Mouse (Mus musculus) granulocyte monocyte progenitor cell, adult 5-6 weeks (primary cell): ENCODE data around the gene 2310039H08Rik. TPM values are rescaled to one million over a fixed set of nuclear protein-coding genes. Genes with fewer than 3 reads are reported as not detected.

Experiments used
- ATAC-seq: replicated peaks from 2 replicates; pipeline ENCODE4 v1.8.0; 2016; ENCODE audit warnings: mild to moderate bottlenecking, moderate TSS enrichment, inconsistent platforms; ENCODE audit not compliant: poor library complexity, severe bottlenecking
- total RNA-seq, 2 experiments: library from RNA; stranded (forward) in 1 of 2; stranded (reverse) in 1 of 2; fragments of 200-712, 200-1000 nt in 1 of 2; fragments of >200 nt in 1 of 2; fragmentation: Nextera tagmentation in 1 of 2; gene quantifications; 2 replicates each; pipeline ENCODE4 v1.2.3; 2014 to 2017

2310039H08Rik gene
- total RNA-seq (2014; fragmentation: Nextera tagmentation) (18.0 and 37.9 TPM in 2 replicates), total RNA-seq (2017) (21.5 and 26.9 TPM in 2 replicates)

DNA sequence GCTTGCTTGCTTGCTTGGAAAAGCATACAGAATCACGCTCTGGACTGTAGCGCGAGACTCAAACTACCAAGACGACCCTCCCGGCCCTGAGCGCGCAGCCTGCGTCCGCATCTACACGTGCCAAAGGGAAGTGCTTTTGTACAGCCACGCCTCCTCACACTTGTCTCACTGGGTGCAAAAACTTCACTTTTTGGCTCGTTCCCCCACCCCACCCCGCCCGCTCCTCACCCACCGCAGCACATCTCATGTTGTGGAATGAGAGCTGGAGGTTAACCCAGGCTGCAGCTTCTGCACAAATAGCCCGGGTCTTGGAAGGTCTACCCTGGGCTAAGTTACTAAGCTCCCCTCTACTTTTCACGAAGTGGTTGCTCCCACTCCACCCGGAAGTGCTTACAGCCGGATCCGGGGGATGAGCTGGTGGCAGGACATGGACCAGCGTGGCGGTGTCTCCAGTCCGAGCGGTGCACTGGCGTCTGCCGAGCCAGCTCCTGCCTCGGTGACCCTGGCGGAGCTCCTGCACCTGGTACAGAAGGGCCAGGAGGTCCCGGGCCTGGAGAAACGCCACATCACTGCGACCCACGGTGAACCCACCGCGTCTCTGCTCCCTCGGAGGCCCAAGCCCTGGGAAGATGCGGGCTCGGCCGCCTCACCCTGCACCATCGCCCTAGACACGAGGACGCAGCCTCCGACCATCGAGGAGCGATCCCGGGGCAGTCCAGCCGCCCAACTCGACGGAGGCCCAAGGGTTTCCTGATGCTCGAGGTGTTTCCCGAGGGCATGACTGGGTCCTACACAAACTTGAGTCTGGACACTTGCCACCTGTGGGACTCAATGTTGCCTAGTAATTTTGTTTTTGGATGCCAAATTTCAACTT, at the start of gene 2310039H08Rik:
Gene 2310039H08Rik (plus strand): TSS at position 232 of the 874 bp plus-strand sequence.
- peak; percentile 70 for ATAC-seq

DNA sequence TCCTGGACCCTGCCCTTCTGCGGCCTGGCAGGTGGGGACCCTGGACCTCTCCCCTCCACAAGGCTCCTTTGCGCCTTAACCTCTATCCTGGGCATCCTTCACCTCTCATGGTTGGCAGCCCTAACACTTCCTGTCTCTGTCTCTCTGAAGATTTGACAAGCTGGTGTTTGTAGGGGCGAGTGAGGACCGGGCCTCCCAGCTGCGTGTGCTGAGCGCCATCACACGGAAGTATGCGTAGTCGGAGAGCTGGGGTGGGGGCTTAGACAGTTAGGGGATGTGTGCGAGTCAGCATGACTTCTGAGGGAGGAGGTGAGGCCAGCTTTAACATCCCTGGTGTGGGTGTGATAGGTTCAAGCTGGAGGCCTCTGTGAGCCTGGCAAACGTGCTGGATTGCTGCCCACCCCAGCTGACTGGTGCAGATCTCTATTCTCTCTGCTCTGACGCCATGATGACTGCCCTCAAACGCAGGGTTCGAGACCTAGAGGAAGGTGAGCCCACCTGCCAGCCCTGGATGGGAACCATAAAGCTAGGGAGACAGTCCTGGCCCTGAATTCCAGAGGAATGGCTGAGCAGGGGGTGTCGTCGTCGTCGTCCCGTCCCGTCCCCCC, 47.9 kb upstream of the 2310039H08Rik start:
- ATAC-seq, result no peak

DNA sequence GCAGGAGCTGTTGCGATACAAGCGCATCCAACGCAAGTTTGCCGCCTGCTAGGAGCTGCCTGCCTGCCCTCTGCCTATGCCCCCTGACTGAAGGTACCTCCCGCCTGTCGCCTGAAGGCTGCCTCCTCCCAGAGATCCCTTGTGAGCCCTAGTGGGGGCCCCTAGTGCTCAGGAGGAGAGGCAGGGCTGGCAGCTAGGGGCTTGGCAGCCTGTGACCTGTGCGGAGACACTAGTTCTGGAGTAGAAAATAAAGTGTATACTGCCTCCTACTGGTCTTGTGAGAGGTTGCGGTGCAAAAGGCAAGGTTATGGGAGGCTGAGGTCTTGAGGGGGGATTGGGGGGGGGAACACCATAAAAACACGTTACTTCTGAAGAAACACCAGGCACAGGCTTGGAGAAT, 47.2 kb upstream of the 2310039H08Rik start:
- peak; percentile 31 for ATAC-seq

DNA sequence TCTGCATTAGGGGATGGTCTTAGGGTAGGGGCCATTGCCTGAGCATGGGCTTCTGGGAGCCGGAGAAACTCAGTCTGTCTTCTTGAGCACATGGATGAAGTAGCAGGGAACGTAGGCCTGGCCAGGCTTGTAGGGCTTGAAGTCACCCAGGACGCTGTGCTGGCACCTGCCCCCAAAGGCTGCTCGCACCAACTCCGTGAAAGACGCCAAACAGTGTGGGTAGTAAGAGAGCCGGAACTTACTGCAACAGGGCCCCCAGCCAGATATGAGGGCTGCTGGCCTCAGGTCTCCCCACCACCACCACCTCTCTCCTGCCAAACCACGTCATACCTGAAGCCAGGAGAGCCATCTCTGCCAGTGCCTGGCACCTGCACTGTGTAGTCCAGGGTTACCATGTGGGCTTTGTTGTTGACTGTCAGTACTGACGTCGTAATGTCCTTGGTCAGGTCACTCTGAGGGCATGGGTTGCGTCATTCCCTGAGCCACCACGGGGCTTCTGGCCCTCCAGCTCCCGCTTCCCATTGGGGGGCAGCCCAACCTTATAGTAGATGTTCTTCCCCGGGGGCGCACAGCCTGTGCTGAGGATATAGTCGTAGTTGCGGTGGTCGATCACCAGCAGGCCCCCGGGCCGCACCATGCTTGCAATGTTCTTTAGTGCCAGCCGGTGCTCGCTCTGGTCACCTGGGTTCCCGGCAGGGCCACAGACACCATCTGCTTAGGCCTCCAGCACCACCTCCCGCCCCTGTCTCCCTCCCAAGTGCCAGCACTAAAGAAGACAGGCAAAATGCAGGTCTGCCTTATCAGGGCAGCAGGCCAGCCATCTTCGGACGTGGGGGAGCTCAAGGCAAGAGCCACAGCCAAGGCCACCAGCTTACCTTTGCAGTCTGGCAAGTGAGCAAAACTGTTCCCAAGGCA, 46.4 kb upstream of the 2310039H08Rik start:
- peak; percentile 31; the same call in 1 of the 2 replicates for ATAC-seq

DNA sequence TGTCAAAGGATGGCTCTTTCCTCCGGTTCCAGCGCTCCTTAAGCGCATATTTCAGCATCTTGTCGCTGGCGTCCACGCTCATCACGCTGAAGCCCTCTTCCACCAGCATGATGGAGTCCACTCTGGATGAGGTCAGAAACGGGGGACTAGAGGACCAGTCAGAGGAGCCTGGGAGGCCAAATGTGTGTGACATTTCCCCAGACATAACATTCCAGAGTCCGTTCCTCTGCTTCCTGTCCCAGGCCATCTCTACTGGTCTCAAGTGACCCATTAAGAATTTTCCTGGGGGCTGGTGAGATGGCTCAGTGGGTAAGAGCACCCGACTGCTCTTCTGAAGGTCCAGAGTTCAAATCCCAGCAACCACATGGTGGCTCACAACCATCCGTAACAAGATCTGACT, 45.2 kb upstream of the 2310039H08Rik start:
- ATAC-seq, result no peak

DNA sequence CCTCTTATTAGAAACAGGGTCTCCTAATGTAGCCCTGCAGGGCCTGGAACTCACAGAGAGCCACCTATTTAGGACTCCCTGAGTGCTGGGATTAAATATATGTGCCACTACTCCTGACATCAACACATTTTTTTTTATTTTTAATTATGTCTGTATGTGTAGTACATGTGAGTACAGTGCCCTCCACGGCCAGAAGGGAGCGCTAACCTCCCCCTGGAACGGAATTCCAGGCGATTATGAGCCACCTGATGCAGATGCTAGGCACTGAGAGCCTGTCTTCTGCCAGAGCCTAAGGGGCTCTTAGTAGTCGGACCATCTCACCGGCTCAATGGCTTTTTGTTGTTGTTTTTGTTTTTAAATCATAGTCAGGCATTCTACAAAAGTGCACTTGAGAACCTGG, 44.4 kb upstream of the 2310039H08Rik start:
- no peak; the same call in 1 of the 2 replicates for ATAC-seq

DNA sequence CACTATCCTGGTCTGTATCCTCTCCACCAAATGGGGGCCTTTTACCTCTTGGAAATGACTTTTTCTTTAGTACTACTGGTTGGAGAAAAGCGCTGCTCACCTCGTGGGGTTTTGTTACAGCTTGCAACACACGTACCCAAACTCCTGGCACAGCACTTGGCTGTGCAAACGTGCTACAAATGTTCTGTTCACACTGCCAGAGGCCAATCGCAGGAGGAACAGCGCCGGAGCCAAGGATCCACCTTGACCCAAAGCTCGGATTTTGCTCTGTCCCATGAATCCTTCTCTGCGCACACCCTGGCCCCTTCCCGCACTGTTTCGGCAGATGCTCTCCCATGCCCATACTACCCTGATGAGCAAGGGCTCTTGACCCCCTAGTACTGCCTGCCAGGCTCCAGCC, 43.9 kb upstream of the 2310039H08Rik start:
- ATAC-seq, result no peak

DNA sequence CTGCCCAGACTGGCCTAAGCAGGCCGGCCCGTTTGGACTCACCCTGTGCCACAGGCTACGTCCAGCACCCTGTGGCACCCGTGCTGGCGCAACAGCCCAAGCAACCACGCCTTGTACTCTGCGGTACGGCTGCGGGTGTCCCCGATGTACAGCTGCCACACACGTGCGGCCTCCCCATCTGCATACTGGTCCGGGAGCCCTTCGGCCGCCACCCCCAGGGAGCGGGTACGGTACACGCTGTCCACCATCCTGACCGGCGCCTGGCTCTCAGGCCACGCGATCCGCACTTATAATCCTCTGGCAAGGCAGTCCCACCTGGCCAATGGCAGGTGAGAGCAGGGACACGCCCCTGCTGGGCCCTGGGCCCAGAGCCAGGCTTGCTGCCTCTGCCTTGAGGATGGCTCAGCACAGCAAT, 43.5 kb upstream of the 2310039H08Rik start, which contains the start of gene Gnmt:
Gene Gnmt (minus strand): TSS at position 265 of the 415 bp plus-strand sequence.
- peak; percentile 42 for ATAC-seq

DNA sequence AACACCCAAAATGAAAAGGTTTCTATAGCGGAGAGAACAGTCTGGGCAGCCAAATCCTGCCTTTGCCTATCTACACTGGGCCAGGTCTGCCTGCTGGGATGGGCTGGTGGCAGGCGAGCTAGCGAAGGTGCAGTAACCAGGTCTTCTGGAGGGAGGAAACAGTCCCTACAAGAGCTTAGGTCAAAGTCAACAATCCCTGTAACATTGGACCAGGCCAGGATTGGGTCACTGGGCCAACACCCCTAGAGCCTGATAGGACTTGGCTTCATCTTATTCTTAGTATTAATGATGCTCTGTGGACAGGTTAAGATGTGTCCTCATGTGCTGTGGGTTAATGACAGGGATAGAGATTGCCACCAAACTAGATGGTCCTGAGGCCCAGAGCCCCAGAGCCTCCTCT, 38.4 kb upstream of the 2310039H08Rik start:
- ATAC-seq, result no peak

DNA sequence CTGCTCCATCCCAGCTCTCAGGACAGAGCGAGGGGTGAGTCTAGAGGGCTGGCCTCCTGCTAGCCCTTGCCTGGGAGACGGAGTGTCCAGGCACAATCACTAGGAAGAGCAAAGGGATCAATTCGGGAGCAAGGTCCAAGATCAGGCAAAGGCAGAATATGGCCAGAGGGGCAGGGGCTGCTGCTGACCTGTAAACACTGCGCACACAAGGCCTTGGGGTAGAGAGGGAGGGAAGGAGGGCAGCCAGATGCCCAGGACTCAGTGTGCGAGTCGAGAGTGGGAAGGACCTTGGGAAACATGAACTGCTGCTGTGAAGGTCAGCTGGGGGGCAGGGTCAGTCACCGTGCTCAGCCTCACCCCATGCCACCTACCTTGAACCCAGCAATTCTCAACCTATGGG, 37.1 kb upstream of the 2310039H08Rik start:
- ATAC-seq, result no peak

DNA sequence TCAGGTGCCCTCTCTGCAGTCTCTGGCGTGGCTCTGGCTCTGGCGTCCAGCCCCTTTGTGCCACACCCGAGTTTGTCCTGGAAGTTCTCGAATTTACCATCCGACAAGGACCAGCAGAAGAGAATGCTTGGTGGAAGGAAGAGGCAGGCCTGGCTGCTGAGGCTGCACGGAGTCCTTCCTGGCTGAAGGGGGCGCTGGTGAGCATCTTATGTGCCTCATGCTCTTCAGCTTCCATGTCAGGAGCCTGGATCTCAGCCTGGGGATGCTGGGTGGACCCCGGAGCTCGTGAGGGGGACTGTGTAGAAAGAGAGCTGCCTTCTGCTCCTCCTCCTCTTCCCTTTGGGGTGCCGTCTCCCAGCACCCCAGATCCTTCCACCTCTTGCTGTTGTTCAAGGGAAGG, 36.3 kb upstream of the 2310039H08Rik start:
- peak; percentile 70 for ATAC-seq

DNA sequence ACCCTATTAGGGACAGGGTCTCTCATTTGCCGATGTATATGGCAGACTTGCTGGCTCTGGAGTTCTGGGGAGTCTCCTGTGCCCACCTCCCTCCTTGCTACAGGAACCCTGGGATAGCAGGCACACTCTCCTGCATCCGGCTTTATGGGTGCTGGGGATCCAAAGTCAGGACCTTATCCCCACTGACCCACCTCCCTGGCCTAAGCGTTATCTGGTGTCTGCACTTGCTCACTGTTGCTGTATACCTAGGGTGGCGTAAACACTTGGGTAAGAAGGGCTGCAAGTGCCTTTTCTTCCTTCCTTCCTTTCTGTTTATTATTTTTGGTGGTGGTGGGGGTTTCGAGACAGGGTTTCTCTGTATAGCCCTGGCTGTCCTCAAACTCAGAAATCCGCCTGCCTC, 31.1 kb upstream of the 2310039H08Rik start:
- ATAC-seq, result no peak

DNA sequence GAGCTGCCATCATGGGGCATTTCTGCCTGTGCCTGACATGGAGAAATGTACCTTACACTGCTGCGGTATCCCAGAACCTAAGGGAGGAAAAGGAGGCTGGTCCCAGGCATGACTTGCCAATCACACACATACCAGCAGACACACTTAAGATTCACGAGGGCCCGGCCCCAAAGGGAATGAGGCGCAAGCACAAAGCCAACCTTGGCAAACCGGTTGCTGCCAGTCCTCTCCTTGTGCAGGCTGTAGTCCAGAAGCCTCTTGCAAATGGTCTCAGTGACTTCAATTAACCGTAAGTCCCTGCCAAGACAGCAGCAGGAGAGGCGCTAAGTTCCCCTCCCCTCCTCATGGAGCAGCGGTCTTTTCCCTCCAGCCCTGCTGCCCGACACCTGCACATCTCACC, 29.4 kb upstream of the 2310039H08Rik start:
- ATAC-seq, result no peak

DNA sequence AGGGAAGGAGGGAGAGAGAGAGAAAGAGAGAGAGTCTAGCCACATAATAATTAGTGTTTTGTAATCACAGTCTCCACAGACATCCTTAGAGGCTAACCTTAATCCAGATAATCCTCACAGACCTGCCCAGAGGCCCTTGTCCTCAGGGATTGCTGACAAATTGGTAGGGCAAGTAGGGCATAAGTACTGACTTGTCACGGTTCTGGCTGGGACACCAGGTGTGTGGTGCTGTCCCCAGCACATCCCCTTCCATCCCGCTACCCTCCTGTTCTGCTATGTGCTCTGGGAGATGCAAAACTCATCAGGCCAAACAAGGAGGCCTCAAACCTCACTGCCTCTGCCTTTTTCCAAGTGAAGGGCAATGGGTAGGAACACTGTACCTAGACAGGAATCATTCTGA, 26.9 kb upstream of the 2310039H08Rik start:
- ATAC-seq, result no peak

DNA sequence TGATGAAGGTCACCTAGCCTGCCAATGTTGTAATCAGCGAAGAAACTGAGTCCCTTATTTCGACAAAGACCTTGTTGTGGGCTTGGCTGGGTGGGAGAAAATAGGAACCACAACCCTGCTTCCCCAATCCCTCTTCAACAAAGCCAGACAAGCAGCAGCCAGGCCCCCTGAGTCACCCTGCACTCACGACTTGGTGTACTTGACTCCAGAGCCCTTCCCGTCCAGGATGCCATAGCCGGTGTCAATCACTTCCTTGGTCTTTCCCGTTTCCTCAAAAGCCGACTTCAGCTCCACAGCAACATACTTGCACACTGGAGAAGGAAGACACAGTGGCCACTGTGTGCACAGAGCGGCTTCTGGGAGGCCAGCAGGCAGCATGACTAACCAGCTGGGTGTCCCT, 25.2 kb upstream of the 2310039H08Rik start:
- ATAC-seq, result peak; percentile 18

DNA sequence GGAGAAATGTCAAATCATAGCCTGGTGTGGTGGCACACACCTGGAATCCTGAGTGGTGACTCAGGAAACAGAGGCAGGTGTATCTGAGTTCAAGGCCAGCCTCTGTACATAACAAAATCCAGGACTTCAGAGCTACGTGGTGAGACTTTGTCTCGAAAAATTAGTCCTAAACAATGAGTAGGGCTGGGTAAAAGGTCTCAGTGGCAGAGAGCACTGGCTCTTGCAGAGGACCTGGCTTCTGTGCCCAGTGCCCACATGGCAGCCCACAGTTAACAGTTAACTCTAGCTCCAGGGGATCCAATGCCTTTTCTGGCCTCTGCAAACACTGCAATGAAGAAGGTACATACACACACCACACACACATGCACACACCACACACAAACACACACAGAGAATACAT, 24.6 kb upstream of the 2310039H08Rik start:
- ATAC-seq, result no peak

DNA sequence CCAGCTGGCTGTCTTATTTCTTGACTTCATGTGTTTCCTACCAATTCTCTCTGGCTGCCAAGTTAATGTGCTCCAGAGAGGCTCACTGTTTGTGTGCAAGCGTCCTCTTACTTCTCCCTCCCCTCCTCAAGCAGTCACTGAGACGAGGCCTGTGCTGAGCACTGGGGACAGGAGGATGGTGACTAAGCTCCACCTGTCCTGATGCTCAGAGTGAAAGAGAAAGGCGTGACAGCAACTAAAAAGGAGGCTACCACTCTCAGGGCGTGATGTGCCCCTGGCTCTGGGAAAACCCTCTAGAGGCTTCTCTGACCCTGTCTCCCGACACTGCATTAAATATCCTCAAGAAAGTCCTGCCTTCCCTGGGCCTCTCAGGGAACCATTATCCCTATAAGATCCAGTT, 23.2 kb upstream of the 2310039H08Rik start:
- no peak for ATAC-seq

DNA sequence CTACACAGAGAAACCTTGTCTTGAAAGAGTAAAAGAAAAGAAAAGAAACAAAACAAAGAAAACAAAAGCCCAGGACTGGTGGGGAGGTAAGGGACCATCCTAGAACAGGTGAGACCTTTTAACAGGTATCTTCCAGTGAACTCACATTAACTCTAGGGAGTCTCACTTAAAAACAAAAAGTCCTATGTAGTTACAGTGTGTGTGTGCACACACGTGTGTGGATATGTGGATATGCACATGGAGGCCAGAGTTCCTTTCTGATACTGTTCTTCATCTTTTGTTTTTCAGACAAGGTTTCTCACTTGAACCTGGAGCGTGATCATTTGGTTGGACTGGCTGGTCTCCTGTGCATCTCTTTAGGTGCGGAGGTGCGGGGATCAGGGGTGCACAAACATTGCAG, 21.9 kb upstream of the 2310039H08Rik start:
- ATAC-seq, result no peak

DNA sequence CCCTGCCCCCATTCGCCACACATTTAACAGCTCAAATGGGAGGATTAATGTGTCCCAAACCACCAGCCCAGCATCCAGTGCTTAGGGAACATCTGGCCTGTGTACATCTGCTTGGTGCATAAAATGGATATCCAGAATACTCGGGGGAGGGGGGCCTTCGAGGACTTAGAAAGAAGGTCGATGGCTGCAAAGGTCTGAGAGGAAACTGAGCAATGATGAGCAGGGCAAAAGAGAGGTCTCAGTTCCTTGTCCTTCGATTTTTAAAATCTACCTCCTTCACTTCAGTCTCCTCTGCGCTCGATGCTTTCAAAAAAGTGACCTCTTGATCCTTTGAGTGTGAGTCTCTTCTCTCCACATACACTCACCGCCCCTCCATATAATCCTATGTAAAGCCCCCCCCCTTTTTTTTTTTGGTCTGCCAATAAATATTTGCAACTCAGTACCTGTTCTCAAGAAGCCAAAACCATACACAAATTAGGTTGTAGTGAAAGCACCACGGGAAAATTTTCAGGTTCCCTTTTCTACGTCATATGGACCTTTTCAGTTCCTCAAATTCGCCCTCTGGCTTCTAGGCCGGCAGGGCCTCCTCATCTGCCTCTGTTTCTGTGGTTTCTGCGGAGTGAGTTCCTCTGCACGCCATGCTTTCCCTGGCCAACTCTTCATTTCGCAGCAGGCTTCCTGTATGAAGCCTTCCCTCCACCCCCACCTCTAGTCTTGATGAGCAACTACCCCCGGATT, 21.2 kb upstream of the 2310039H08Rik start:
- peak; percentile 76 for ATAC-seq
